Mouse (Mus musculus) erythroblast, embryonic 14.5 days (primary cell): ENCODE data around the gene Alox5ap. TPM values are rescaled to one million over a fixed set of nuclear protein-coding genes. Genes with fewer than 3 reads are reported as not detected.

Experiments used
- H3K27me3 ChIP-seq: 2 replicates; pipeline ENCODE4 v1.6.1; 2012; ENCODE audit warnings: inconsistent platforms; ENCODE audit not compliant: control insufficient read depth
- H3K36me3 ChIP-seq: 2 replicates; pipeline ENCODE4 v1.6.1; 2012; ENCODE audit warnings: mild to moderate bottlenecking, inconsistent platforms; ENCODE audit not compliant: control insufficient read depth
- H3K4me1 ChIP-seq: 2 replicates; pipeline ENCODE4 v1.6.1; 2012; ENCODE audit warnings: inconsistent platforms; ENCODE audit not compliant: control insufficient read depth
- H3K4me3 ChIP-seq: replicated peaks from 2 replicates; pipeline ENCODE3; 2012; ENCODE audit warnings: moderate library complexity, mild to moderate bottlenecking, inconsistent platforms
- H3K9me3 ChIP-seq: 2 replicates; pipeline ENCODE4 v1.6.1; 2012; ENCODE audit warnings: low read length, inconsistent platforms, mixed read lengths; ENCODE audit not compliant: control insufficient read depth
- GATA1 ChIP-seq: IDR thresholded peaks from 2 replicates; pipeline ENCODE4 v1.6.1; 2012; ENCODE audit warnings: low read length, inconsistent platforms, mixed read lengths
- TAL1 ChIP-seq: IDR thresholded peaks from 3 replicates; pipeline ENCODE4 v1.6.1; 2012; ENCODE audit warnings: low read length, inconsistent platforms, mixed read lengths
- polyA plus RNA-seq: library from polyadenylated mRNA; stranded (reverse); fragments of >175 nt; gene quantifications from 2 replicates; pipeline ENCODE4 v1.2.3, GENCODE M21; 2012

Alox5ap gene
- polyA plus RNA-seq, 1 experiment: not detected

DNA sequence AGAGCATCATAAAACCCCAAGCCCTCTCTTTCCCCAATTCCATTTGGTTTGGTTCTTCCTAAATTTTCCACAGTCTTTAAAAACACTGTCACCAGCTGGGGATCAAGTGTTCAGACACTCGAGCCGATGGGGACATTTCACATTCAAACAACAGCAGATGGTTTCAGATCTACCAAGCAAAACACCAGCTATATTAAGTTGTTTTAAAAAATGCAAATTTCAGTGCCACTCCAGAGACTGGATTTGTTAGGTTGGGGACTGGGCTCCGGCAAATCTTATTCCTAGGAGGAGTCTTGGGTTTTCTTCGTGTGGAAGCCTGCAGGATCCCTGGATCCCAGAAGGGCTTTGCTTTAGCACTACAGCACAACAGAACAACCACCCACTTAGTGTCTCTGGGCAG lies 28.5 kb downstream of the Alox5ap start:
- Histone ChIP-seq H3K27me3 (no peaks in the 10 kb centered on the region), H3K36me3 (no peaks in the 10 kb centered on the region), H3K4me1 (no peaks in the 10 kb centered on the region), H3K4me3 (no peak overlapping the region), H3K9me3 (0 out of 2 replicates have a peak, but pooled peaks cover 2% of the 10 kb centered on the region)
- no peak for TF ChIP-seq GATA1
- TF ChIP-seq TAL1: no peak

DNA sequence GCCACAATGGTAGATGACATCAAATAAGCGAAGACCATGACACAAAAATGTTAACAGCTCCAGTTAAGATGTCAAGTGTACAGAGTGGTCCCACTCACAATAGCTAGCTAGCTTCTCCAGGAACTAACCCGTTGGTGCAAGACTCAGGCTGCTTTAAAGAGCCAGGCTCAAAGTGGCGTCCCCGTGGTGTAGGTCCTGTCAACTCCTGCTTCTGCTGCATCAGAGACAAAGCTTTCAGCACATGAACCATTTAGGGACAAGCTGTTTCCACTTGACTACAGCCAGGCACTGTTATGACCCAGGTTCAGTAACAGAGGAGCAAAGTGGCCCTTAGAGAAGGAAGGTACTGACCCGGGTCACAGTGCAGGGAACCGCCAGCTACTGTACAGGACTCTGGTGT lies 32.2 kb downstream of the Alox5ap start:
- no peak overlapping the region for H3K4me3 ChIP-seq
- no peaks in the 10 kb centered on the region for H3K4me1 ChIP-seq
- TF ChIP-seq GATA1 (no peak), TAL1 (no peak)
- H3K27me3 ChIP-seq: no peaks in the 10 kb centered on the region
- H3K9me3 ChIP-seq: 0 out of 2 replicates have a peak, but pooled peaks cover 2% of the 10 kb centered on the region
- no peaks in the 10 kb centered on the region for H3K36me3 ChIP-seq

DNA sequence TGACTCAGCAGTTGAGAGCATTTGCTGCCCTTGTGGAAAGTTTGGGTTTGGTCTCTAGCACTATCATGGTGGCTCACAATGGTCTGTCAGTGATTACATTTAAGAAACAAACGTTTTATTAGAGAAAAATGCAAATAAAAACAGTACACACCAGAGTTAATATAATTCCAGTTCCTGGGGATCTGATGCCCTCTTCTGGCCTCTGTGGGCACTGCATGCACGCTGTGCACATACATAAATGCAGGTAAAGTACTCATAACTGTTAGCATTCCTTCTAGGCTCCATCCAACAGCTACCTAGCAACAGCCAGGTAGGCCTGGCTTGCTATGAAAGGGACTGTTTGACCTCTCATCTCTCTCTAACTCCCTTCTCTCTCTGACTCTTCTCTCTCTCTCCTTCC lies 32.9 kb downstream of the Alox5ap start:
- Histone ChIP-seq H3K4me1 (no peaks in the 10 kb centered on the region), H3K9me3 (0 out of 2 replicates have a peak, but pooled peaks cover 2% of the 10 kb centered on the region), H3K4me3 (no peak overlapping the region), H3K36me3 (no peaks in the 10 kb centered on the region), H3K27me3 (no peaks in the 10 kb centered on the region)
- TF ChIP-seq GATA1 (no peak), TAL1 (no peak)

DNA sequence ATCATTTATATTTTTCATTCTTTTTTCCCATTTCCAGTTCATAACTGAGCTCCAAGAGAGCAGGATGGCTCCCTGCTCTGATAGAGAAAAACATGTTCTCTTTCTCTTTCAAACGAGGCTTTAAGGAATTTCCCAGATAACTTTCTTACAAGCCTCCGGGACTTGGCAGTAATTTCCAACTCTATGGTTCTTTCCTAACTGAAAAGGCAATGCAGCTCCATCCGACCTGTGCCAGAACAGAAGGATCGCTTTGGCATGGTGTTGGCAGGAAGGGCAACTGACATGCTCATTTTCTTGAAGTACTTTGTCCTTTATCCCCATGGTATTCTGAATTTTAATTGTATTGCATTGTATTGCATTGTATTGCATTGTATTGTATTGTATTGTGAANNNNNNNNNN lies 33.7 kb downstream of the Alox5ap start:
- H3K36me3 ChIP-seq: no peaks in the 10 kb centered on the region
- no peak overlapping the region for H3K4me3 ChIP-seq
- 0 out of 2 replicates have a peak, but pooled peaks cover 2% of the 10 kb centered on the region for H3K9me3 ChIP-seq
- TF ChIP-seq TAL1 (no peak), GATA1 (no peak)
- no peaks in the 10 kb centered on the region for H3K27me3 ChIP-seq
- no peaks in the 10 kb centered on the region for H3K4me1 ChIP-seq

DNA sequence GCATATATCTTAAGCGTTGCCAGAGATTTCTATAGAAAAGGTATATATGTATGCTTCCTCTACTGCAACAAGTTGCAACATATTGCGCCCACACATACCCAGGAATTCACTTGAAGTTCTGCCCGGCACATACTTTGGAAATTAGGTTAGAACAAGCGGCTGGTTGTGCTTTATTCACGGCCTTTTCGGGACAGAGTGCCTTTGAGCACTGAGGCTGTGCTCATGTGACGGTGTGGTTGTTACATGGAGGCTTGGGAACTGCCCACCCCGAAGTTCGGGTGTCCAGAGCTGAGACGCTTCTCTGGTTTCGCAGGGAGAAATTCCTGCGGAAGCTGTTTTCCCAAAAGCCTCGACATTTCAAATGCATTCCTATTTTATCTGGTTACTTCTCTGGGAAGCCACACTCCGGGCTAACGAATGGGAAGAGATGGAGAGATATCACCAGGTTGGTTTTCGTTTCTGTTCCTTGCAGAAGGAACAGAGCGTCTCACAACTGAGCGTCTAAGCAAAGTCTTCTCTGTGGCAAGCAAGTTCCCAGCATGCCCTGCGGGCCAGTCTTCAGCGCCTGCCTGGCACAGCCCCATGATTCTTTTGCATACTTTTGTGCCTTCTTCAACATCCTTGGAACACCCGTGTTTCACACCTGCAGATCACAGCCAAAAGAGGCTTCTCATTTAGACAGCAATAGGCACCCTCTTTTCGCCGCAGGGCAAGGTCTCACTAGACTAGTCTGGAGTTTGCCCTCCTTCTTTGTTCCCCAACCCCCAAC lies 48.5 kb downstream of the Alox5ap start:
- no peaks in the 10 kb centered on the region for H3K4me1 ChIP-seq
- no peak for TF ChIP-seq GATA1
- H3K9me3 ChIP-seq: peaks cover 7% of the 10 kb centered on the region
- no peaks in the 10 kb centered on the region for H3K36me3 ChIP-seq
- no peaks in the 10 kb centered on the region; the same call in 1 of the 2 replicates for H3K27me3 ChIP-seq
- no peak overlapping the region for H3K4me3 ChIP-seq

DNA sequence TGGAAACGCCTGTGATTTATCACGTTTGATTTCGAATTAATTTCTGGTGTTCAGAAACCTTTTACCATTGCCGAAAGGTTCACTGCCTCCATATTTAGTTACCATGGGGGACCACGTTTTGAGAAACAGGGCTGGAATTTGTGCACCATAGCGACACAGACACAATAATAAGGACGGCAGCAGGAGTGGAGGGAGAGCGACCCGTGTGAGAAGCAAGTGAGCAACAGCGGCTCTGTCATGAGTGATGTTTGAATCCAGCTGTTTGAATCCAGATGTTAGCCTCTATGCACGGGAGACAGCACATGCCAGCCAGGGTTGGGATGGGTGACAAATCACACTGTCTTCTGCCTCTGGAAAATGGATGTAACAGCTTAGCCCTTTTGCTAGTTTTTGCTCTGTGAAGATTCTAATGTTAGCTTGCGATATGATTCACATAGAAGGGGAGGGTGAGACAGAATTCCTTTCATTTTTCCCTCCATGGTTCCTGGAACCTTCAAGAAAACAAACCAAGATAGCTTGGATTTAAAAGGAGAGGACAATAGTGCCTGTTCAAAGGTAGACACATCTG lies 50.0 kb downstream of the Alox5ap start:
- H3K4me3 ChIP-seq: no peak overlapping the region
- H3K4me1 ChIP-seq: no peaks in the 10 kb centered on the region
- peaks cover under 1% of the 10 kb centered on the region for H3K27me3 ChIP-seq
- TF ChIP-seq TAL1 (no peak), GATA1 (no peak)
- peaks cover 7% of the 10 kb centered on the region for H3K9me3 ChIP-seq
- H3K36me3 ChIP-seq: no peaks in the 10 kb centered on the region

DNA sequence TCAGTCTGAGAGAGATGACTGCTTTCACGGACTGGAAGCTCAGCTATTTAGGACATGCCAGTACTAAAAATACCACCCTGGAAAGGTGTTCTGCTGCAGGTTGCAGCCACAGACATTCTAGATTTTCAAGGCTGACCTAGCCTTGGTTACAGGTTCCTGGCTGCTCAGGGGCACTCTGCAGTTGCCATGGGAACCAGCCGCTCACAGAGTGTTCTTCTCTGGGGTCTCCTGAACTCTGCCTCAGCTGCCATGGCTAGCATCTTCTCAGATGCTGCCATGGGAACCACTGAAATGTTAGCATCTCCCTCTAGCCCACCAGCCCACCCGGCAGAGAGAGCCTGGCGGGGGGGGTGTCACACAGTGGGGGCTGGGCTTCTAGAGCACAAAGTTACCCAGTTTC lies 52.4 kb downstream of the Alox5ap start:
- H3K9me3 ChIP-seq: peaks cover 7% of the 10 kb centered on the region
- no peak overlapping the region for H3K4me3 ChIP-seq
- H3K27me3 ChIP-seq: peaks cover 18% of the 10 kb centered on the region
- no peaks in the 10 kb centered on the region for H3K36me3 ChIP-seq
- no peaks in the 10 kb centered on the region; the same call in 1 of the 2 replicates for H3K4me1 ChIP-seq
- no peak for TF ChIP-seq GATA1
- no peak for TF ChIP-seq TAL1

DNA sequence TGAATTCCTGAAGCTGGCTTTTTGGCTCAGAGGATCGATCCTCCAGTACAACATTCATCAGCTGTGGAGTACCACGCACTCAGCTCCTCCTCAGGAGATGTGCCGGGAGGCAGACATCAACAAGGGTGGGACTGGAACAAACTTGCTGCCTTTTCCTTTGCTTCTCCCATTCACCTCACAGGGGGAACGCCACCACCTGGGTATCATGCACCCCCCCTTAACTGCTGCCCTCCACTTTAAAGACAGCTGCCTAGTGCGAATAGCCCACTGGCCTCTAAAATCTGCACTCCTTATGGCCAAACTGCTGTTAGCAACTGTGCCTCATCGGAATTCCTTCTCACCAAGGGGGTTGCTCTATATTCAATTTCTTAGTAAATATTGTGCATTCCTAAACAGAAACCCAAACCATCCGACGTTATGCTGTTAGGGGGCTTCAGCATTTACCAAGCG lies 55.3 kb downstream of the Alox5ap start:
- no peak overlapping the region for H3K4me3 ChIP-seq
- no peaks in the 10 kb centered on the region; the same call in 1 of the 2 replicates for H3K4me1 ChIP-seq
- no peaks in the 10 kb centered on the region for H3K36me3 ChIP-seq
- peaks cover 25% of the 10 kb centered on the region for H3K27me3 ChIP-seq
- TF ChIP-seq TAL1: no peak
- no peak for TF ChIP-seq GATA1
- H3K9me3 ChIP-seq: peaks cover 5% of the 10 kb centered on the region

DNA sequence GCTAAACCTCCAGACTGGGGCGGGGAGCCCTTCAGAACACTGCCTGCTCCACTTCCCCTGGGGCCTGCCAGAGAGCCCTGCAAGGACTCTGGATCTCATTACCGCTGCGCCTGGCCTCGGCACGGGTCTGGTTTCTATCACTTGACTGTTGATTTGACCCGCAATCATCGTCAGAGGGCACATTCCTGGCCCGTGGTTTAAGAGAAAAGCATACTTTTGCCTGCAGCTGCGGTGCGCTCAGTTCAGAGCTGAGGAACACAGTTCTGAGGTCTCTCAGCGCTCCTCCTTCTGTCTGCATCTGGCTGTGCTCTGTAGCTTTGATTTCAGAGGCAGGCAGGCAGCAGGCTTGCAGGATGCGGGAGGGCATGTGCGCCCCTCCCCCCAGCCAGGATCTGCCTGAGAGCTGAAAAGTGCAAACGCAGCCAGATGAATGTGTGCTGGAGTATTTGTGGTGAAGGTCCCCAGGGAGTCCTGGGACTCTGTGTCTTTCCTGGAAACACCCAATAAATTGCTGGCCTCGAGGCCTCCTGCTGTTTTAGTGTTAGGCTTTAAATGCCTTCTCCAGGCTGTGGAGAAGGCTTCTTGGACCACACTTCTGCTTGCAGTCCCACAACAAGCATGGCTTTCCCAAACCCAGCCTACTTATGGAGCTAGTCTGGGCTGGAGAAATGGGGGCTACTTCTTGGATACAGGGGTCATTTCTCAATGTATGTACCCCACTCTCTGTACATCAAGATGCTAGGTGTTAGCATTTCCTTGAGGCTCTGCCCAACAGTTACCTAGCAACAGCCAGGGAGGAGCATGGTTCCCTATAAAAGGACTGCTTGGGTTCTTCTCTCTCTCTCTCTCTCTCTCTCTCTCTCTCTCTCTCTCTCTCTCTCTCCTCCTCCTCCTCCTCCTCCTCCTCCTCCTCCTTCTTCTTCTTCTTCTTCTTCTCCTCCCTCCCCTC lies 56.2 kb downstream of the Alox5ap start:
- Histone ChIP-seq H3K9me3 (no peaks in the 10 kb centered on the region), H3K4me1 (no peaks in the 10 kb centered on the region; the same call in 1 of the 2 replicates), H3K36me3 (no peaks in the 10 kb centered on the region), H3K27me3 (peaks cover 25% of the 10 kb centered on the region), H3K4me3 (no peak overlapping the region)
- TF ChIP-seq GATA1 (no peak), TAL1 (no peak)
